Mouse (Mus musculus) 3134 (cell line): Measurements from ENCODE around the gene Taar8a.
"Not testable (repeated sequence)": the region's sequence is repeated elsewhere in the genome, so short reads cannot be mapped to it uniquely, and the experiment has no call there.

ENCODE experiments used
- DNase-seq: peaks from one replicate; pipeline ENCODE4 v3.0.0-alpha.2; 2011; ENCODE audit warnings: low spot score; ENCODE audit not compliant: insufficient read length; ENCODE audit errors: extremely low read depth

Gene Taar8a

GRCm38 (mm10) chr10:24076200-24076599 lies at the start of gene Taar8a:
Gene Taar8a (plus strand): TSS chr10:24076500.
- not testable (repeated sequence) for DNase-seq

- no peak for DNase-seq
Measured at GRCm38 (mm10) chr10:24026922-24027321, 49.4 kb upstream of the Taar8a start, which contains the start of gene Taar7d. Gene Taar7d (plus strand): TSS chr10:24027222.

DNA sequence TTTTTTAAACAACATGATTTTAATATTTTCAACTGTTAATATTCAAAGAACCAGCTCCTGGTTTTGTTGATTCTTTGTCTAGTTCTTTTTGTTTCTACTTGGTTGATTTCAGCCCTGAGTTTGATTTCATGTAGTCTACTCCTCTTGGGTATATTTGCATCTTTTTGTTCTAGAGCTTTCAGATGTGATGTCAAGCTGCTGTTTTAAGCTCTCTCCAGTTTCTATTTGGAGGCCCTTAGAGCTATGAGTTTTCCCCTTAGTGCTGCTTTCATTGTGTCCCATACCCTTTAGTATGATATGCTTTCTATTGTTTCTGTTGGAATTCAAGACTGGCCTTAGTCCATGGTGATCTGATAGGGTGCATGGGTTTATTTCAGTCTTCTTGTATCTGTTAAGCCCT lies 45.0 kb upstream of the Taar8a start:
- DNase-seq = no peak

DNA sequence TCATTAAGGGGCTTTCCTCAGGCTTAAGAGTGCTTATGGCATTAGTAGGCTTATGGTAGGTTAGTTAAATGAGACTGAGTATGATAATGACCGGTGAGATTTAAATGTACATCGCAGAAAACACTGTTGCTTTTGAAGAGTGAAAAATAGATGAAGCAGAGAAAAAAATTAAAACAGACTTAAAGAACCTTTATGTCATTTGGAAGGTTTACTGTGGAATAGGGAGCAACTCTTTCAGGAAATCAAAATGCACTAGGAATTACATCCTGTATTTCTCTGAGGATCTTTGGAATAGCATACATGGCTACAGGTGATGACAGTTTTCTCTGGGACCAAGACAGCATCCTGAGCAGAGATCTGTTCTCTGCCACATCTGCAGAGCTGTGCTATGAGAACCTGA lies 39.0 kb upstream of the Taar8a start, which contains the start of gene Taar7e:
TSS of gene Taar7e (plus strand) at position 301 of the 400 bp plus-strand sequence.
- DNase-seq = no peak

DNA sequence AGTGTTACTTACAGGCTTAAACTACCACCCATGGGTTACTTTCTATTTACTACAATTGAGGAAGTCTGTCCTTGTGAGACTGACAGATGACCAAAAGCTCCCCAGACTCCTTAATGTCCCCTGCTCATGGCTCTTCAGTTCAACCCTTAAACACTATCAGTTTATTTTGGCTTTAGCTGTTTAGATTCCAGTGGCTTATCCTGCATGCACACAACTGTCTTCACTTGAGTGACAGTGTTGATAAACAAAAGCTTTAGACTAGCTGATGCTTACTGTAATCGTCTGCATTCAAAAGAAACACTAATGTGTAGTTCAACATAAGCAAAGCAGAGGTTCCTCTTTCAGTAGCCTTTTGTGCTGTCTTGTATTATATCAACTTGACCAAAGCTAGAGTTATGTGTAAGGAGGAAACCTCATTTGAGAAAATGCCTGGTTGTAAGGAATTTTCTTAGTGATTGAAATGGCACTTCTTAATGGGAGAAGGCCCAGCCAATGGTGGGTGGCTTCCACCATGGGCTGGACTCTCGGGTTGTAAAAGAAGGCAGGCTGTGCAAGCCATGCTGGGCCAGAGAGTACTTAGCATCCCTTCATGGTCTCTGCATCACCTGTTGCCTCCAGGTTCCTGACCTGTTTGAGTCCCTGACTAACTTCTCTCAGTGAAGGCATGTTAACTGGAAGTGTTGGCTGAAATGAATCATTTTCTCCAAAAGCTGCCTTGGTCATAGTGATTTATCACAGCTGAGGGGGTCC lies 36.0 kb upstream of the Taar8a start:
- no peak for DNase-seq

GRCm38 (mm10) chr10:24049210-24049609 lies 27.1 kb upstream of the Taar8a start, which contains the start of gene Taar7f:
Gene Taar7f (plus strand): TSS chr10:24049510.
- no peak for DNase-seq

DNA sequence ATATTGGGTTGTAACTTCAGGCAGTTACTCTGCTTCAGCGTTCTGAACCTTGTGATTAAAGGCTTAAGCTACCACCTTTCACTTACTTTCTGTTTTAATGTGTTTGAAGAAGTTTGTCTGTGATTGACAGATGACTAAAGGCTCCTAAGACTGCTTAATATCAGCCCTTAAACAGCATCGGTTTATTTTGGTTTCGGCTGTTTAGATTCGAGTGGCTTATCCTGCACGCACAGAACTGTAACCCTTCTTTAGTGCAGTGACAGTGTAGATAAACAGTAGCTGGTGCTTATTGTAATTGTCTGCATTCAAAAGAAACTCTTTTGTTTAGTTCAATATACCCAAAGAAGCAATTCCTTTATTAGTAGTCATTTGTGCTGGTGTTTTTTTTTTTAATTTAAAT lies 24.3 kb upstream of the Taar8a start:
- no peak for DNase-seq

DNA sequence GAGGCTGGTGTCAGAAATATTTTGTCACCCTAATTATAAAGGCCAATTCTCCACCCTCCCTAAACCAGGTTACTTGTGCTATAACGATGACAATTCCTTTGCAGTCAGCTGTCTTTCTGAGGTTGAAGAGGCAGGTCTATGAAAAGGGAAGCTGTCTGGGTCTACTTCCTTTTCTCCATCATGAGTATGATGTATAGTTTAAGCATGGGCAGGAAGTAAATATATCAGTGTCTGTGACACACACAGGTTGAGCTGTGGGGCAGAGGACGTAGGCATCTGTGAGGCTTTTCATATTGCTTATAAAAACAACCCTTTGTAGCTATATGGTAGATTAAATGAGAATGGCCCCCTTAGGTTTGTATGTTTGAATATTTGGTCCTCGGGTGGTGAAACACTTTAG lies 17.3 kb upstream of the Taar8a start:
- no peak for DNase-seq

GRCm38 (mm10) chr10:24074751-24075150 lies 1.5 kb upstream of the Taar8a start:
- not testable (repeated sequence) for DNase-seq

- DNase-seq = no peak
Measured at GRCm38 (mm10) chr10:24080166-24080565, 3.9 kb downstream of the Taar8a start.

GRCm38 (mm10) chr10:24085936-24086335 lies 9.6 kb downstream of the Taar8a start:
- no peak for DNase-seq

DNA sequence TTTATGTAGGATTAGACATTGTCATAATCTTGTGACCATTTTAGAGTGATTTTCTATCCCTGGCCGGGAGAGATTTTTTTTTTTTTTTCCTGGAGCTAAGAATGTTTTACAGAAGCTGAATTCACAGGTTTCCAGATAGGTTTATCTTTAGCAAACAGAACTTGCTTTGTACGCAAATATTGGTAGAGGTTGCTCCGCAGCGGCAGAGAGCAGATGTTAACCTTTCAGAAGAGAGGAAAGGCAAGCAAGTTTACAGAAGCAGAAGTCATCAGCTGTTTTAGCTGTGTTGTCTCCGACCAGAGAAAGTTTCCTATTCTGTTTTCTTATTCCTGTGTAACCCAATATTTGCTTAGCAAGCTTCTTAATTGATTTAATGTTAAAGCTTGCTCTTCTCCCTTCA lies 10.3 kb downstream of the Taar8a start:
- no peak for DNase-seq

DNA sequence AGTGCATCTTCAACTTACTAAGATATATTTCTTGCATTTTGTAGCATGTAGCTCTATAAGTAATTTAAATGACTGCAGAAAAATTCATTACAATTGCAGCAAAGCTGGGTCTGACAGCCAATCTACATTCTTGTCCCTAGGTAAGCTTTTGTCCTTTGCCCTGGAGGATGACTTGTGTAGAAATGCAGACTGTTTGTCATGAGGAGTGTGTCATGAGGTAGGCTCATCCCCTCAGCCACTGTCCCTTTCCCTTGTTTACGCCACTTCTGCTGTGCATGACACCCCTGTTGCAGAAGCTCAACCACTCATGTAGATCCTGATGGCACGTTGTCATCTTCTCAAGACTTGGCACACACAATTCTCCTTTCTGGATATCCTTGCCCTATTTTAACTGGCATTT lies 10.9 kb downstream of the Taar8a start:
- DNase-seq = no peak

DNA sequence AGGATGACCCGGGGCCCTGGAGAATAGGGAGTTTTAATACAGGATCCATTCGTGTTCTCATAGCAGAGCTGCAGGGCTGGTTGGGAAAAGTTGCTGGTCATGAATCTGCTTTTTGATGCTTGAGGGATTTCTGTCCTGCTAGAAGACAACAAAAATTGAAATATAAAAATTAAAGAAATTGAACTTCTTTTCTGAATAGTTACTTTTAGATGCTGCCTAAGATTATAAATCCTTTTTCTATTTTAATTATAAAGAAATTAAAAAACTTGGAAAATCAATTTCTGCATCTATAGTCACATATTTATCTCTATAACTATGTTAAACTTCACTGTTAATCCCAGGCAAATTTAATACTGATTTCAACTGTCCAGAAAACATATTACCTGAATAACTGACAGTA lies 15.9 kb downstream of the Taar8a start, which contains the start of gene Taar8b:
TSS of gene Taar8b (minus strand) at position 101 of the 400 bp plus-strand sequence.
- no peak for DNase-seq

DNA sequence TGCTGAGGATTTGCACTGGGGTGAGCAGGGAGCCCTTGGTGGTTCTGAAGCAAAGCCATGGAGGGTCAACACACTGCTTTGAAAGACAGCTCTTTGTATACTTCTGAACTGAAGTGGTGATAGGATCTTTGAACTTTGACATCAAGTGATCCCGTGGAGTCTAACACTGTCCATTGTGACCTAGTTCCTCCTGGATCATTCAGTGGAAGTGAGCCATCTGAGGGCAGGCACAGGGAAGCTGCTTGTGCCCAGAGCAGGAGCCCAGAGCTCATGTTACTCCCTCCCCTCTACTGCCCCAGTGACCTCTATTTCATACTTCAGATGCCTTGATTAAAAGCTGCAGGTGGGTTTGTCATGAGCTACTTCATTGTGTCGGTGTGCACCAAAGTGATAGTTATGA lies 20.7 kb downstream of the Taar8a start:
- not testable (repeated sequence) for DNase-seq

DNA sequence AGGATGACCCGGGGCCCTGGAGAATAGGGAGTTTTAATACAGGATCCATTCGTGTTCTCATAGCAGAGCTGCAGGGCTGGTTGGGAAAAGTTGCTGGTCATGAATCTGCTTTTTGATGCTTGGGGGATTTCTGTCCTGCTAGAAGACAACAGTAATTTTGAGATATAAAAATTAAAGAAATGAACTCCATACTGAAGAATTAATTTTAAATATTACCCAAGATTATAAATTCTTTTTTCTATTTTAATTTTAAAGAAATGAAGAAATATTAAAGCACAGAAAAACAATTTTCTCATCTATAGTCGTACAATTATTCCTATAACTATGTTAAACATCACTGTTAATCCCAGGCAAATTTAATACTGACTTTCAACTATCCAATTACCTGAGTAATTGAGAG lies 25.5 kb downstream of the Taar8a start, which contains the start of gene Taar8c:
TSS of gene Taar8c (minus strand) at position 101 of the 400 bp plus-strand sequence.
- not testable (repeated sequence) for DNase-seq

DNA sequence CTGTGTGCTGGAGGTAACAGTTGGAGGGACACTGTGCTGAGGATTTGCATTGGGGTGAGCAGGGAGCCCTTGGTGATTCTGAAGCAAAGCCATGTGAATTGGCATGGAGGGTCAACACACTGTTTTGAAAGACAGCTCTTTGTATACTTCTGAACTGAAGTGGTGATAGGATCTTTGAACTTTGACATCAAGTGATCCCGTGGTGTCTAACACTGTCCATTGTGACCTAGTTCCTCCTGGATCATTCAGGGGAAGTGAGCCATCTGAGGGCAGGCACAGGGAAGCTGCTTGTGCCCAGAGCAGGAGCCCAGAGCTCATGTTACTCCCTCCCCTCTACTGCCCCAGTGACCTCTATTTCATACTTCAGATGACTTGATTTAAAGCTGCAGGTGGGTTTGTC lies 27.0 kb downstream of the Taar8a start:
- DNase-seq = not testable (repeated sequence)

DNA sequence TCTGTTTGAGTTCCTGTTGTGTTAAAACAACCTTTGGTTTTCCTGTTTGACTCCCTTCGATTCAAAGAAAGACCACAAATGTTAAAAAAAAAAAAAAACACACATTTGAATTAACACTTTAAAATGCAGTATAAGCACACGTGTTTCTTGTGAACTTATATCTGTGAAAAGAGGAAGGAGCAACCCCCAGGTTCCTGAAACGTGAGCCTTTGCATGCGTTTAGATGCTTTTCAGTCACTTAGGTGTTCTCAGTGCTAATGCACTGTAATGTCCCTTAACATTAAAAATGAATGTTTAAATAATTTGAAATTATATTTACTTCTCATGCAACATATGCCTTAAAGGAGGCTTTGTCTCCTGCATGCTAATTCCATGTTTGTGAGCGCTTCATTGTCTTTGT lies 31.4 kb downstream of the Taar8a start:
- no peak for DNase-seq

- DNase-seq = no peak
Measured at GRCm38 (mm10) chr10:24108236-24108635, 31.9 kb downstream of the Taar8a start.

DNA sequence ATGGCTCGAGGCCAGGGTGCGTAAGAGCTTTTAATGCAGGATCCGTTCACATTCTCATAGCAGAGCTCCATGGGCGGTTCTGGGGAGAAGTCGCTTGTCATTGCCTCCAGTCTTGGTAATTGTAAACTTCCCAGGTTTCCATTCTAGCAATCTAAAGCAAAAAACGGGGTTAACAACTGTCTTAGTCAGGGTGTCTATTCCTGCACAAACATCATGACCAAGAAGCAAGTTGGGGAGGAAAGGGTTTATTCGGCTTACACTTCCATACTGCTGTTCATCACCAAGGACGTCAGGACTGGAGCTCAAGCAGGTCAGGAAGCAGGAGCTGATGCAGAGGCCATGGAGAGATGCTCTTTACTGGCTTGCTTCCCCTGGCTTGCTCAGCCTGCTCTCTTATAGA lies 33.1 kb downstream of the Taar8a start, which contains the start of gene Taar9:
TSS of gene Taar9 (minus strand) at position 101 of the 400 bp plus-strand sequence.
- DNase-seq = not testable (repeated sequence)

DNA sequence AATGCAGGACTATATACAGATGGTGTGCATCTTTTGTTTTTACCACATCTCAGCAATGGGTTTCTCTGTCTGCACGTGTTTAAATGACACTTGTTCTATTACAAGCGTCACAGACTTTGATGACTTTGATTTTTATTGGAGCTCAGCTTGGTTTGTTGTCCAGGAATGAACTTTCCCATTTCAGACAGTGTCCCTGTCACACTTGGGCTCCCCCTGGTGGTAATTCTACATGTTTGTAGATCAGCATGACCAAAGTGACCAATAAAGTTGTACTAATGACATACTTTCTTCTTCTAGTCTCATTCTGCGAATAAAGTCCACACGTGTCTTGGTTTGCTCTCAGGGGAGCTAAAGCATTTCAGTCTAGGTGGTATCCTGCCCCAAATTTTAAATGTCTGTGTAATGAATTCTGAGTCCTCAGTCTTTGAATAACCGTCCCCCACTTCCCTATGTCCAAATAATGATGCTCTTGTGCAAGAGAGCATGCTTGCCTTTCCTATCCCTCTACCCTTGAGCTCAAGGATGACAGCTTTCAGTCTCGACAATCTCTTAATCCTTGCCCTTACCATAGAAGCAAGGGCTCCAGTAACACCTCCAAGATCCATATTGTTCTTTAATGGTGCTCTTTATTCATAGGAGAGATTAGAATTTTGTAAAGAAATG lies 34.9 kb downstream of the Taar8a start:
- DNase-seq = no peak
